Mouse (Mus musculus) kidney, postnatal 36 days (tissue): Measurements from ENCODE around the gene Hypk.
A peak's percentile ranks its signal among the peaks of the same experiment; 100 is the strongest.

Source experiments
- DNase-seq, 2 experiments: peaks; one replicate each; pipeline ENCODE4 v3.0.0; 2021 to 2022; ENCODE audit warnings: mixed read lengths in 2 of 2

The Hypk gene

DNA sequence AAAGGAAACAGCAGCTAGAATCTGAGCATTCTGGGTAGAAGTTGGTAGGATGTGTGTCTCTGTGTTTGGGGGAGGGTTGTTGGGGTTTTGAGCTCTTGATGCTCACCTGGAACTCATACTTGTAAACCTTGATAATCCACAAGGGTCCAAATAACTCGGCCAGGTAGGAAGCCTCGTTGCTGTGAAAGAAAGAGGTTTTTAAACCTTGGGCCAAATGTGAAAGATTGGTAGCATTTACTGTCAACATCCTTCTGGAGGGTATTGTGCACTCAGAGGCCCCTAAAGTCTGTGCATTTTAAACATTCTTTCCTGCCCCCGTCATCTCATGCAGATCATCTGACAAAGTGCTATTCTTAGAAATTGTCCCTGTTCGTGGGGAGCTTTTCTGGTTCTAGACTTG is at the start of gene Hypk:
TSS of gene Hypk (plus strand) at position 301 of the 400 bp plus-strand sequence.
- no peak for DNase-seq

DNA sequence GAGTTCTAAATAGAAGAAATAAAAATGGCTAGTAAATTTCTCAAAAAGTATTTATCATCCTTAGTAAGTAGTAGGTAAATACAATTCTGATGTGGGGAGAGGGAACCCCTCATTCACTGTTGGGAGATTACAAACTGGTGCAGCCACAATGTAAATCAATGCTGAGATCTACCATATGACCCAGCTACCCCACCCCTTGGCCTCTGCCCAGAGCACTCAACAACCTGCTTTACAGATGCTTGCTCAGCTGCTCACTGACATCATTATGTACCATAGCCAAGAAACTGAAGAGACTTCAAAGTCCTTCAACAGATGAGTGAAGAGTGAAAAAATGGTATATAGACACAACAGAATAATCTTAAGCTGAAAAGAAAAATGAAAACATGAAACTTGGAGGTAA is 49.8 kb upstream of the Hypk start:
- peak; percentile 27 to 41 for DNase-seq

DNA sequence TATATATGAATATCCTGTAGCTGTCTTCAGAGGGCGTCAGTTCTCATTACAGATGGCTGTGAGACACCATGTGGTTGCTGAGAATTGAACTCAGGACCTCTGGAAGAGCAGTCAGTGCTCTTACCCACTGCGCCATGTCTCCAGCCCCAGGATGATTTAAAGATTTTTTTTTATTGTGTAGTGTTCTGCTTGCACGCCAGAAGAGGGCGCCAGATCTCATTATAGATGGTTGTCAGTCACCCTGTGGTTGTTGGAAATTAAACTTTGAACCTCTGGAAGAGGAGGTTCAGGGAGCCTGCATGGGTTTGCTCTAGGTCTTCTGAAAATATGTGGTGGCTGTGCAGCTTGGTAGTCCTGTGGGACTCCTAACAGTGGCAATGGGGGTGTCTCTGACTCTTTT is 44.9 kb upstream of the Hypk start:
- DNase-seq, result peak; percentile 31 to 79

DNA sequence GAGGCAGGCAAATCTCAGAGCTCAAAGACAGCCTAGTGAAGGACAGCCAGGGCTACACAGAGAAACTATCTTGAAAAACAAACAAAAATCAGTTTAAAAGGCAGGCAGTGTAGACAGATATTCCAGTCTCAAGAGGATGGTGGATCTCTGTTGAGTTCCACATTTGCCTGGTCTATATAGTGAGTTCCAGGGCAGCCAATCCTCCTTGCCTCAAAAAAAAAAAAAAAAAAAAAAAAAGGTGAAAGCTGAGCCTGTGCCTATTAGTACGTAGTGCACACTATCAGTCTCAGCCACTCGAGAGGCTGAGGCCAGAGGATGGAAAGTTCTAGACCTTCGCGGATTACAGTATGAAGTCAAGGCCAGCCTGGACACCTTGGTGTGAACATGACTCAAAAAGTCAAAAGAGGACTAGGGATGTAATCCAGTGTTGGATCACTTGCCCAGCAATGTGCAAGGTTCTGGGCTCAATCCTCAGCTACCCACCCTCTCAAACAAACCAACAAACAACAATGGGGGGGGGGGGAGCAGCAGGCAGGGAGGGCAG is 40.2 kb upstream of the Hypk start:
- DNase-seq, result peak in 1 of 2 experiments; percentile 31

DNA sequence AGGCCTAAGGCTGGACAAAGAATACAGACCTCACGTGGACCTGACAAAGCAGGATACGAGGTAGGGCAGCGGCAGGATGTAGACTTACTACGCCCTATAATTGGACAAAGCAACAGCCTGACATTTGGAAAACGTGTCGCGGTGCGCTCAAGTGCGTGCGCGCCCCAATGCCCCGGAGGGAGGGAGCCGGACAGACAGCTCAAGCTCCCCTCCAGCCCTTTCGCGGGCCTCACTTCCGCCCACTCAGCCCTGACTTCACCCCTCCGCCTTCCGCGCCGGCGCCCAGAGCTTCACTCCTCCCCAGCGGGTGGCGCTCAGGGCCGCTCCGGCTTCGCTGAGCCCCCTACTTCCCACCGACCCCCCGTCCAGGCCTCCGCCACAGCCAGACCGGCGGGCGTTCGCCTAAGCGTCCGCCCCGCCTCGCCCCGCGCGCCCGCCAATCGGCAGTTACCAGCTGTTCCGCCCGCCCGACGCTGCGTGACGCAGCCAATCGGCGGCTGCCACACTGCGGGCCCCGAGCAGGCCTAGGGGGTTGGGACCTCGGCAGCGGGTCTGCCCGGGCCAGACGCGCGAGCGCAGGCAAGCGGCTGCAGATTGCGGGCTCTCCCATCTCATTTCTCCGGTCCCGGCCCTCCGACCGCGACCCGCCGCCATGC is 39.6 kb upstream of the Hypk start, which contains the start of the genes Pdia3 and Catsper2:
TSS of gene Pdia3 (plus strand) at position 389 of the 656 bp plus-strand sequence.
TSS of gene Catsper2 (minus strand) at position 406 of the 656 bp plus-strand sequence.
- peak; percentile 97 to 98 for DNase-seq

DNA sequence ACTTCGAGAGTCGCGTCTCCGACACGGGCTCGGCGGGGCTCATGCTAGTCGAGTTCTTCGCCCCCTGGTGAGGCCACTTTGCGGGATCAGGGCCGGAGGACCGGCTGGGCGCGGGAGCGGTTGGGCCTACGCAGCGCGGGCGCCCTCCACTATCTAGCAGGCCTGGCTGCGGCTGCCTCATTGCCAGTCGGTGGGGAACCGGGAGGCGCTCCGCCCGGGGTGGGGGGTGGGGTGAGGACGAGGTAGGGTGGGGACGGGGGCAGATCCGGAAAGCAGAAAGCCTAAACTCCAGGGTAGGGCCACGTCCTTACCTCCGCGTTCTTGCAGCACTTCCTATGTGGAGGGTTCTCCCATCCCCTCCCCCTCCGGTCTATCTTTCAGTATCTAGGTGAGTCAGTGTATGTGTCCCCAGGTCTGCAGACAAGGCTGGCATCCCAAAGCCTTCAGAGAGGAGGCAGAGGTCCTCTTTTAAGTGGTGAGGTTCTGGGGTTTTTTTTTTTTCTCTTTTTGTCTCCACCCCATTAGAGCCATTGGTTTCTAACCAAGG is 38.9 kb upstream of the Hypk start:
- DNase-seq, result peak; percentile 52 to 59

DNA sequence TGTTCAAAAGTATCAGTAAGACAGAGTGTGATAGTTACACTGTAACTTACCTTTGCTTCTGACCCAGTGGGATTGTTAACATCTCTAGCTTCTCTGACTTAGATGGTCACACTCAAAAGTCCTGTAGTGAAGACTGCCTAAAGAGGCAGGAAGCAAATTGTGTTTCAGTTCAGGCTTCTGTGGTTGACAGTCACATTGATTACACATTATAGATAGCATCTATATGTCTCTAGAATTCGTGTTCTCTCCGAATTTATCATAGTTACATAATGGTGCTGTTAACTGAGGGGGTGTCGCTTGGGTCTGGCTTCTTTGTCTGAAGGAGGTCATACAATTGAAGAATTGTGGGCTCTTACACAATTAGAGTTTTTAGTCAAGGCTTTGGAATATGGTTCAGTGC is 38.0 kb upstream of the Hypk start:
- DNase-seq, result no peak

DNA sequence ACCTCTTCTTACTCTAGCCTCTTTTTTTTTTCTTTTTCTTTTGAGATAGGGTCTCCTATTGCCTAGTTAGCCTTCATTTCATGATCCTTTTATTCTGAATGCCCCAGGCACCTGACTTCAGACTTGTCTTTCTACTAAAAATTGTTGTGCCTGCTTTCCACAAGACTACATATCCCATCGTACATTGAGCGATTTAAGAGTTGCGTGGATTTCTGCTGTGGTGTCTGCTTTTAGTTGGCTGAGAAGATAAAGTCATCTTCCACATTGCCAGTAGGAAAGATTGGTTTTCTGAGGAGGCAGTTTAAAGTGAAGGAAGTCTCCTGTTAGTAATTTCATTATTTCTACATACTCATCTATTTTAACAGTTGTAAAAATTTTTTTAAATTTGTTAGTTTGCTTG is 37.5 kb upstream of the Hypk start:
- DNase-seq, result no peak

DNA sequence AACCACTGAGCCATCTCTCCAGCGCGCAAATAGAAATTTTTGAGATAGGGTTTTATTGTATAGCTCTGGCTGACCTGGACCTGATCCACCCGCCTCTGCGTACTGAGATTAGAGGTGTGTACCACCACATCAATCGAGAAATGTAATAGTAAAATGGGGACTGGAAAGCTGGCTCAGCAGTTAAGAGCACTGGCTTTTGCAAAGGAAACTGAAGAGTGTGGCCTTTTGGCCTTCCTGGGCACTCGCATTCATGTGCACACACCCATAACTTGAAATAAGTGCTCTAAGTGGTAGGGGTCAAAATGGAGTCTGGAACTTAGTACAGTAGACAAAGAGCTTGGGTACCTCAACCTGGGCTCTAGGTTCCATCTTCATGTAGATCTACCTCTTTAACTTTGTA is 36.7 kb upstream of the Hypk start:
- peak in 1 of 2 experiments; percentile 9 for DNase-seq

DNA sequence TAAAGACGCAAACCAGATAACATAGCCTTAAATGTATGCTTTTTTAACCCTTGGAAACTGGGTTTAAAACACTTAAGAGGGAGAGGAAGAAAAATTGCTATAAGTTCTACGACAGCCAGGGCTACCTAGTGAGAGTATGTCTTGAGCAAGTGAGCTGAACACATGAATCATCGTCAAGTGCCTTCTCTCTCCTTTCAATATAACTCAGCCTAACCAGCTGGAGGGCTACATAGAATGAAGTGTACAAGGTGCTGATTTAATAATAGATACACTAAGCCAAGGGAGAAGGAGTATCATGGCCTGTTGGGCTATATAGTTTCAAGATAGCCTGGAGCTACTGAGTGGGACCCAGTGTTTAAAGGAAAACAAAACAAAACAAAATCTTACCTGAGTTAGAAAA is 34.6 kb upstream of the Hypk start:
- DNase-seq, result no peak

DNA sequence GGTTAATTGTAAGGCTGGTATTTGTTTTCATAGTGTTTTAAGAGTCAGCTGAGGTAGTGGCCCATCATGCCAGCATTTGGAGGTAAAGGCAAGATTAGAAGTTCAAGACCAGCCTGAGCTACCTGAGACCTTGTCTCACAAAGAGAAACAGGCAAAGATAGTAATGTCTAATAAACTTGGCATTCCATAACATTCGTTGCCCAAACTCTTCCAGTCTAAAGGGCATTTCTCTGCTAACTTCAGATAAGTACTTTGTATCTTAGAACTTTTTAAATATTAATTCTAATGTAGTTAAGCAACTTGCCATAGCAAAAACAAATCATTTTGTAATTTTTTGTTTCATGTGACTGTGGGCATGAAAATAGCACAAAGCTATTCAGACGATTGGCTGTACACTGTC is 29.9 kb upstream of the Hypk start:
- DNase-seq, result no peak

DNA sequence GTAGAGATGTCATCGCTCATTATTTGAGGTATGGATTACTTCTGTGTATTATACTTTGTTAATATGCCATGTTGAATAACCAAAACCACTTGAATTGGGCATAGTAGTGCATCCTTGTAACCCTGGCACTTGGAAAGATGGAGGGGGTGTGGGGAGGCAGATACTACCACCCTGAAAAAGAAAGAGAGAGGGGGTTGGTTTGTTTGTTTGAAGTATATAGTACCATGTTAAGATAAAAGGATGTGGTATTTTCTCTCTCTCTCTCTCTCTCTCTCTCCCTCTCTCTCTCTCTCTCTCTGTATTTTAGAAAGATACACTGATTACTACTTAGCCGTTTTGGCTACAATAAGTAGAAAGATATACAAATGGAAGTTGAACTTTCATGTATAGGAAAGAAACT is 27.2 kb upstream of the Hypk start:
- no peak for DNase-seq

DNA sequence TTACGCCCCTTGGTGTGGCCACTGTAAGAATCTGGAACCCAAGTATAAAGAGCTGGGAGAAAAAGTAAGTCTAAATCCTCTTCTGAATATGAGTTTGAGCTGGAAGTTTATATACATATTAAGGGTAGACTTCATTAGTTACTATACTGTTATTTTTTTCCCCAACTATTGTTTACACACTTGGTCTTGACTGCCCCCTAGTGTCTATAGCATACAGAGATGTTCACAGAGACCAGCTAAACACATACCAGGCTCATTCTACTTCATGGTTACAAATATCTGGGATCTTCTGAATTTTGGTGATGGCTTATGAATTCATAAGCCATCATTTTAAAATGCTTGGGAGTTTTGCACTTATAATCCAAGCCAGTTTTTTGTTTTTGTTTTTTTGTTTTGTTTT is 18.2 kb upstream of the Hypk start:
- DNase-seq, result no peak

DNA sequence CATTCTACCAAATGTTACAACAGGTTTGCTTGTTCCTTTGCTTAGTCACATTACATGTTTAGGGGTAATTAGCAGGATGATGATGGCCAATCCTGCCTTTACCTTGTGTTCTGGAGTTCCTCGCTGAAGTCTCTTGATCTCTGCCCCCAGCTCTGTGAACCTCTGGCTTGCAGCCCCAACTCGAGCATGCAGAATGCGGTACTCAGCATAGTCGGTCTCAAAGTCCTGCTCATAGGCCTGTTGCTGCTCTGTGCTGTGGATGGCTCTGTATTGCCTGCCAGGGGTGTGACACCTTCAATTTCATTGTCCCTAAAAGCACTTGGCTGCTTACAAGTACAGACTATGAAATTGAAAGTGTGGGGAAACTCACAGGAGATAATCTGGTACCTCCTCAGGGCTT is 13.3 kb upstream of the Hypk start:
- DNase-seq, result peak; percentile 79 to 82

DNA sequence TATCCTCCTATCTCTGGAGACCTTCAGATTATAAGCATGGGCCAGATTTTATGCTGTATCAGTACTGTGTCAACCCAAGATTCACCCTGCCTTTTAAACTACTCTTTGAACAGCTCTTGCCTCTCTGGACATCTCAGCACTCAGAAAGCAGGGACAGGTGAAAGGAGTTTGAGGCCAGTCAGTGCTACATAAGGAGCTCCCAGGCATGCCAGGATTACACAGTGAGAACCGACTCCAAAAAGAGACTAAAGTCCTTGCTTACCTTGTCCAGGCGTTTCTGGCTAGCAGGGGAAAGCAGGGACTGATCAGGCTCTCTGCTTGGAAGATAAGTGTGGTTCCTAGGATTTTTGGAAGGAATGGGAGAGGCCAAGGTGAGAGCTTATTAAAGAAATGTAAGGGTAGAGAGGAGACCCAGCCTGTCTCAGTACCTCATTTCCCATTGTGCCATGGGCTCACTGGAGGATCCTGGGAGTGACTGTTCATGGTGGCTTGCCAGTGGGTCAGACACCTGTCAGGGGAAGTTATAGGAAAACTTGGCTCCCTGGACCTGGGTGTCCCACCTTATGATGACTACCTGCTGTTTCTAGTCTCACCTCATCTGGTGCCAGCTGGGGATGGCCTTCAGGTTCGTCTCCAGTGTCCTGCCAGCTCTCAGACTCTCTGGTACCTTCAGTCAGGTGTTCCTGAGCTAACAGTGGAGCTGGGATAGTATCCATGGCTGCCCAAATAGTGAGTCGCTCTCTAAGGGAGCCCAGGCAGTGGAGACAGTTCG is 12.1 kb upstream of the Hypk start:
- no peak for DNase-seq

DNA sequence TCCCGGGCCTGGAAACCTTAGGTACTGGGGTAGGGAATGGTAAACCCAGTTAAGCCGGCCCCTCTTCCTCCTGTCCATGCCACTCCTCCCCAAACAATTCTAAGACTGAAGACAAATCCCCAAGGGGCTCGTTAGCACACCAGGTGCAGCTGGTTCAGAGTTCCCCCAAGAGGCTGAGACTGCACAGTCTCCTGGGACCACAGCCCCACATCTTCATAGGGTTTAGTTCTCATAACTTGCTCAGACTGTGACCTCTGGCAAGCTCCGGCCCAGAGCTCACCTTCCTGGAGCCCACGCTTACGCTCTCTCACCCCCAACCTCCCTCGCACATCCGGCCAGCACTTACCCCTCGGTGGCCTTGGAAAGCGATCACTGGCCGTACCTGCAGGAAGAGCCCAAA is 11.3 kb upstream of the Hypk start:
- DNase-seq, result no peak

DNA sequence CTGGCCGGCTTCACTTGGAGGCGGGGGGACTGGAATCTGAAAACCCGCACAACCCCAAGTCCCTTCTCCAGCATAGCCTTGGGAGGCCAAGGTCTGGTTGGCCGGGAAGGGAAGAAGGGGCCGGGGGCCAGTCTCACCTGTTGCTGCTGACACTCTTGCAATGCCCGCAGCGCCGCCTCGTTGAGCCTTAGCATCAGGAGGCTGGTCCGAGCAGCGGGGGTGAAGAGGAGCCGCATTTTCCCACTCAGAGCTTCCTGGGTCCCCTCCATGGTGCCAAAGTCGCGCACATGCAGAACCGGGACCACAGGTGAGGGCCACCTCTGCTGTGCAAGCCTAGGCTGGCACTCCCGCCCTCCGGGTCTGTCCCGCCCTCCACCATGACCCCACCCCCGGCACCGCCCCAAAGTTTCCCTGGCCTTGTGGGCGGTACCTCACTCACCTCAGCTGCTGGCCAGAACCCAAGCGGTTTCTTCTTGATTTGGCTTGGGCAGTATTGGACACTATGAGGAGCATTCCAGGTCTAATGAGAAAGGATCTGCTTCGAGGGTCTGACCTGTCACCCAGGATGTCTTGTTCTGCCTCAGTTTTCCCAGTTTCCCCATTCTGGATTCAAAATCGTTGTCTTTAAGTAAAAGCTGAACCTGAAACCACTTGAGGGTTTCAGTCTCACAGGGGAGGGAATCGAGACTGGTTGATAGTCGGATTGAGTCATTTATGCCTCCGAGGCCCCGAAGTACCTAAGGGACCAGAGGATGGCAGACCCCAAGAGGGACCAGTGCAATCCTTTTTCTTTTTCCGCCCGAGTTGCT is 10.6 kb upstream of the Hypk start:
- DNase-seq, result peak; percentile 92 to 96

DNA sequence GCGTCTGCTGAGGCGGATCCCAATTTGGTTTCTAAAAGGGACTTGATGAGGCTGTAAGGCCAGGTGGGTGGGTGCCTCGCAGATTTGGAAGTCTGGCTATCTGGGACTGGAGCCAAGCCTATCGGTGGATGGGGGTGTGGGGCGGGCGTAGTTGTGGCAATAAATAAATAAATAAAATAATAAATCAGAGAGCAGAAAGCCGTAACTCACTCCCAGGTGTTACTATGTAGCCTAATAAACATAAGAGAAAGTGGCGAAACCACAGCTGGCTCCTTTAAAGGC is 10.1 kb upstream of the Hypk start:
- no peak for DNase-seq

DNA sequence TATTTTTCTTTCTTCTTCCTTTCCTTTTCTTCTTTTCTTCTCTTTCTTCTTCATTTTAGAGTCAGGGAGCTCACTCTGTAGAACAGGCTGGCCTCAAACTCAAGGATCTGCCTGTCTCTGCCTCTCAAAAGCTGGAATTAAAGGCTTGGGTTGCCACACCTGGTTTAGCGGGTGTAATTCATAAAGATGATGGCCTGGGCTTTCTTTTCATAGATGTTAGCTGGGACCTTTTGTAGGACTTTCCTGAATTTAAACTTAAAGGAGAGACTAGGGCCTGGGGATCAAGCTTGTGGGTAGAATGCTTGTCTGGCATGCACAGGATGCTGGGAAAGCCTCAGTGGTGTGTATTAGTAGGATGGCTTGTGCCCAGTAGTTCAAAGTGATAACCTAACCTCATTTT is 8.9 kb upstream of the Hypk start, which contains the start of gene Ell3:
TSS of gene Ell3 (minus strand) at position 101 of the 400 bp plus-strand sequence.
- DNase-seq, result no peak

DNA sequence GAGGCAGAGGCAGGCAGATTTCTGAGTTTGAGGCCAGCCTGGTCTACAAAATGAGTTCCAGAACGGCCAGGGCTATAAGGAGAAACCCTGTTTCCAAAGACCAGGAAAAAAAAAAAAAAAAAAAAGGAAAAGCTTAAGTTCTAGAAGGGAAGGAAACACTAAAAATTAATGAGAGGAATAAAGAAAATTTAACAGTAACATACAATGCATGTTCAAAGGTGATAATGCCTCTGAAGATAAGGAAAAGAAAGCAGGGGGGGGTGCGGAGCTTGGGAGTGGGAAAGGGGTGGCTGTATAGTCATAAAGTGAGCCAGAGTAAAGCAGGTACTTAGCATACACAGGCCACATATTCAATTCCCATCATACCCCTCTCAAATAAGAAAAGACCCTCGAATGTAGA is 8.0 kb upstream of the Hypk start:
- no peak for DNase-seq

DNA sequence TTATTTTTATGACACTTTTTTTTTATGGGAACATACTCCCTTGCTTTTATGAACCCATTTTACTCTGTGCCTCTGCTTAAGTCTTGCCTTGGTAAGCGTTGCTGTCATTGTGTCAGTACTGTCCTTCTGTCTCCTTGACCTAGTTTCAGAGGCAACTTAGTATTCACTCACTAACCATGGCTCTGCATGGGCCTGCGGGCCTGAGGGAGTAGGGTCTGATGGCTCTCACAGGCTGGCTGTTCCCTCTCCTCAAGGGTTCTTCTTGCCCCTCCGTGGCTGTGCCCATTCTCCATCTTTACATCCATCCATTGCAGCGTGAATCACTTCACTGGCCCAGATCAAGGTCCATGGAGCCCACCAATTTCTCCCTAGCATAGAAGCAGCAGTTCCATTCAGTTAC is 6.6 kb upstream of the Hypk start:
- DNase-seq, result no peak

DNA sequence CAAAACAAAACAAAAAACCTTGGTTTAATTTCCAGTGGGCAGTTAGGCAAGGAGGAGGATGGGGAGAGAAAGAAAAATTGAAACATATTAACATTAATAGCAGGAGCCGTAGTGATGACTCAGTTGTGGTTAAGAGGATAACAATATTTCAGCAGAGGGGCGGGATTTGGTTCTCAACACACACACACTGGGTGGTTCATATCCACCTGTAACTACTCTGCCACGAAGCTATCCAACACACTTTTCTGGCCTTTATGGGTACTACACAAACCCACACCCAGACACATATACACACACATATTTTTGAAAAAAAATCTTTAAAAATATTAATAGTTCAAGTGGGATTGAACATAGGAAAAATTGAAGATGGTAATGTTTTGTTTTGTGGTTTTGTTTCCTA is 6.1 kb upstream of the Hypk start:
- no peak for DNase-seq

DNA sequence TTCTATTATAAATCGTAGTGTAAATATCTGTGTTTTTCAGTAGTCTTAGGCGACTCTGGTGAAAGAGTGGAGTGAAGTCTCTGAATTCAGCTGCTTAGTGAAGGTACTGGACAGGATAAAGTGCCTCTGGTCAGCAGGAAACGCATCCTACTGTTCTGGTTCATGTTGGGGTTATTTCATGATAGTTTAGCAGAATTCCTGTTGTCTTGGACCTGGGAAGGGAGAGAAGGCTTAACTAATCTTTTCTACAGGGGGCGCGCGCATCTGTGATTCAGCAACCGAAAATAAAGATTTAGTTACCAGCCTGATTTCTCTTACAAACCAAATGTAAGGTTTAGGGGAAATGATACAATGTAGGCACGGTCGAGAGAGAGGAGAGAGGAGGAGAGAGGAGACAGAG is 5.0 kb upstream of the Hypk start:
- peak; percentile 61 to 77 for DNase-seq
